Mouse (Mus musculus): ENCODE measurements around the gene 4930516K23Rik. TPM values are rescaled to one million over a fixed set of nuclear protein-coding genes. Genes with fewer than 3 reads are reported as not detected.

4930516K23Rik gene
- not detected in 2 replicates for polyA plus RNA-seq (2016; fragmentation: Nextera tagmentation; extraction: Ambion mirVana)

DNA sequence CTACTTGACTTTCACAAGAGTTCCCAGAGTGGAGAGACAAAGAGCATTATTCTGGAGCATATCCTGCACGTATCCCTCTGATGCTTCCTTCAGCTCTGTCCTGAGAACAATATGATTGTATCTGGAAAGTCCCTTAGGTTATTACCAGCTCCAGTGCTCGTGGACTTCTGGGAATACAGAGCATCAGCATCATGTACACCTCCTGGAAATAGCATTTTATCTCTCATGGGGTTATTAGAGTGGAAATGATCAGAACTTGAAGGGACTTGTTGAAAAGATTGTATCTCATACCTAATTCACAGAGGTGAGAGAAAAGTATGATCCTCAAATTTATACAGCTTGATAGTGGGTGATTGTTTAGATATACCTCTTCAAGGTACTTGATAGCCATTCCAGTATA is at the start of gene 4930516K23Rik:
TSS of gene 4930516K23Rik (minus strand) at position 101 of the 400 bp plus-strand sequence.
- Histone ChIP-seq H3K4me2 (replicated peaks) (no peak within 1 kb of the TSS), H3K9me3 (no peaks in the 10 kb centered on the region), H3K27ac (no peak within 1 kb of the TSS), H3K4me1 (no peaks in the 10 kb centered on the region), H3K9ac (no peak within 1 kb of the TSS), H3K4me3 (no peak within 1 kb of the TSS), H3K27me3 (replicated peaks) (no peaks in the 10 kb centered on the region), H3K36me3 (no peaks in the 10 kb centered on the region)
- WGBS: 58% methylated on average over 2 of the region's 2 CpGs
- no peak for ATAC-seq (ENCODE audit: low FRiP score, low read depth)

- Histone ChIP-seq H3K4me2 (replicated peaks) (no peak within 1 kb of the TSS), H3K9me3 (no peaks in the 10 kb centered on the region), H3K9ac (no peak within 1 kb of the TSS), H3K36me3 (no peaks in the 10 kb centered on the region), H3K4me3 (no peak within 1 kb of the TSS), H3K27me3 (replicated peaks) (no peaks in the 10 kb centered on the region), H3K4me1 (peaks cover 8% of the 10 kb centered on the region; the same call in 1 of the 2 replicates), H3K27ac (no peak within 1 kb of the TSS)
- peak; percentile 41 for ATAC-seq (ENCODE audit: low FRiP score, low read depth)
Measured at GRCm38 (mm10) chr7:104104757-104104972, 43.4 kb upstream of the 4930516K23Rik start, which contains the start of gene Olfr646. Gene Olfr646, plus strand, starts transcription at chr7:104104873.

DNA sequence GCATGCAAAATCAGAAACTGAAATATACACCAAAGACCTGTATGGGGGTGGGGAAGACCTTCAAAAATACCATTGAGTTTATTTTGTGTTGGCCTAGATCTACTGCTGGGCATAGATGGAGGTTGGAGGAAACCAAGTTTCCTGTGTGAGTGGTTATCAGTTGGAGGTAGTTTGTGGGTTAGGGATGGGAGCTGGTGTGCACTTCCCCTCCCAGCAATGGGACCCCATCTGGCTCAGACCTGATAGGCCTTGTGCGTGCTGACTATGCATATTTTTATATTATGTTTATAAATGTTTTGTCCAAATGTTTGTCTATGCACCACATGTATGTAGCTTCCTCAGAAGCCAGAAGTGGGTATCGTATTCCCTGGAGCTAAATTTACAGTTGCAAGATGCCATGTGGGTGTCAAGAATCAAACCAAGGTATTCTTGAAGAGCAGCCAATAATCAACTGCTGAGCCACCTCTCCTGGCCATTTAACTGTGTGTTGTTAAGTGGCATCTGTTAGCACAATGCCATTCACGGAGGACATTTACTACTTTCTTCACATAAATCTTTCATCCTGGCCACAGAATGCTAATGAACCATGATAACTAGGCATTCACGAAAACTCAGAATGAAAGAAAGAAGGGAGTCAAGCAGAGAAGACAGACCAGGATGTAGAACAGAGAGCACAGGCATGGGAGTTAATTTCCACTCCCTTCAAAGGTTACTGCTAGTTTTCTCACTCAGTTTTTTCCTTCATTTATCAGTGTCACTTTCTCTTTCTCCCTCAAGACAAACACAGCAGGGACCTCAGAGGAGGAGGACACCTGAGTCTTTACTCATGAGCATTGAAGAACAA is 42.9 kb upstream of the 4930516K23Rik start:
- peak; percentile 85 for ATAC-seq (ENCODE audit: low FRiP score, low read depth)
- Histone ChIP-seq H3K9me3 (no peaks in the 10 kb centered on the region), H3K9ac (no peak overlapping the region), H3K4me3 (no peak overlapping the region), H3K36me3 (no peaks in the 10 kb centered on the region), H3K4me1 (peaks cover 8% of the 10 kb centered on the region; the same call in 1 of the 2 replicates), H3K4me2 (replicated peaks) (no peak overlapping the region), H3K27me3 (replicated peaks) (no peaks in the 10 kb centered on the region), H3K27ac (no peak overlapping the region)
- 19% methylated on average over 4 of the region's 4 CpGs for WGBS

GRCm38 (mm10) chr7:104085365-104085764 is 24.1 kb upstream of the 4930516K23Rik start, which contains the start of gene Olfr645:
Gene Olfr645, minus strand, starts transcription at chr7:104085465.
- Histone ChIP-seq H3K4me3 (no peak within 1 kb of the TSS), H3K27ac (no peak within 1 kb of the TSS), H3K4me2 (replicated peaks) (no peak within 1 kb of the TSS), H3K4me1 (no peaks in the 10 kb centered on the region), H3K36me3 (no peaks in the 10 kb centered on the region), H3K9ac (no peak within 1 kb of the TSS), H3K9me3 (no peaks in the 10 kb centered on the region), H3K27me3 (replicated peaks) (no peaks in the 10 kb centered on the region)
- no peak for ATAC-seq (ENCODE audit: low FRiP score, low read depth)
- 87% methylated on average over 1 of the region's 1 CpGs for WGBS

DNA sequence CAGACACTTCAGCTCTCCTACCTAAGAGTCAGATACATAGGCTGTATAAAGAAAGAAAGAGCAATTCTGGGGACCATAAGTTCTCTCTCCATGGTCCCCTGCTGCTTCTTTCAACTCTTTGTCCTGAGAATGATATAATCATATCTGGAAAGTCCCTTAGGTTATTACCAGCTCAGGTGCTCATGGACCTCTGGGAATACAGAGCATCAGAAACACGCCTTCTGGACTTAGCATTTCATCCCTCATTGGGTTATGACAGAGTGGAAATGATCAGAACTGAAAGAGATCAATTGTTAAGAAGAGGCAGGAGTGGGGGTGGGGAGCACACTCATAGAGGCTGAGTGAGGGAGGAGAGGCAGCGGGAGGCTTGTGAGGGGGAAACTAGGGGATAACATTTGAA is 10.5 kb upstream of the 4930516K23Rik start, which contains the start of gene Olfr644:
TSS of gene Olfr644 (minus strand) at position 101 of the 400 bp plus-strand sequence.
- no peak within 1 kb of the TSS for H3K4me3 ChIP-seq
- H3K9ac ChIP-seq: no peak within 1 kb of the TSS
- H3K27ac ChIP-seq: no peak within 1 kb of the TSS
- no peaks in the 10 kb centered on the region for H3K27me3 ChIP-seq (replicated peaks)
- no peak within 1 kb of the TSS for H3K4me2 ChIP-seq (replicated peaks)
- H3K4me1 ChIP-seq: no peaks in the 10 kb centered on the region
- WGBS: 75% methylated on average over 2 of the region's 2 CpGs
- ATAC-seq (ENCODE audit: low FRiP score, low read depth): no peak
- H3K36me3 ChIP-seq: no peaks in the 10 kb centered on the region
- peaks cover 4% of the 10 kb centered on the region; the same call in 1 of the 2 replicates for H3K9me3 ChIP-seq

- H3K9me3 ChIP-seq: no peaks in the 10 kb centered on the region
- no peaks in the 10 kb centered on the region for H3K27me3 ChIP-seq (replicated peaks)
- no peak overlapping the region for H3K4me2 ChIP-seq (replicated peaks)
- 89% methylated on average over 1 of the region's 1 CpGs for WGBS
- H3K9ac ChIP-seq: no peak overlapping the region
- no peaks in the 10 kb centered on the region for H3K4me1 ChIP-seq
- no peaks in the 10 kb centered on the region for H3K36me3 ChIP-seq
- ATAC-seq (ENCODE audit: low FRiP score, low read depth): no peak
- H3K27ac ChIP-seq: no peak overlapping the region
- no peak overlapping the region for H3K4me3 ChIP-seq
Measured at GRCm38 (mm10) chr7:104059215-104059614, 2.0 kb downstream of the 4930516K23Rik start.

DNA sequence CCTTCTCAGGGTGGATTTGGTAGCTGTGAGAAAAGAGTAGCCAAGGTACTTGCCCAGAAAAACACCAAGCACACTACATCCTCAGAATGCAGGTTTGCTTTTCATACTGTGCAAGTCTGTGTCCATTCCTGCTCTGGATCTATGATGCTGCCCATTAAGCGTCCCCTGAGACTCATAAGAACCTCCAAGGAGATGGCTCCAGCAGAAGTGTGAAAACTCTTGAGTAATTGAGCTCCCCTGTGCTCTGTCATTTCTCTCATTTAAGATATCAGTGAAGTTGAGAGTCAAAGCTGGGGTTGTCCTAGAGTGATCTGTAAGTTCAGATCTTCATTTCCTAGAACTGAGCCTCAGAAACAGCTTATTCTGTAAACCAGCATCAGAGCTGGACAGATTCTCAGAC is 8.7 kb downstream of the 4930516K23Rik start, which contains the start of gene Olfr642:
TSS of gene Olfr642 (minus strand) at position 101 of the 400 bp plus-strand sequence.
- no peak within 1 kb of the TSS for H3K9ac ChIP-seq
- ATAC-seq (ENCODE audit: low FRiP score, low read depth): no peak
- H3K36me3 ChIP-seq: no peaks in the 10 kb centered on the region
- no peaks in the 10 kb centered on the region for H3K27me3 ChIP-seq (replicated peaks)
- H3K4me2 ChIP-seq (replicated peaks): no peak within 1 kb of the TSS
- no peak within 1 kb of the TSS for H3K27ac ChIP-seq
- no peaks in the 10 kb centered on the region for H3K9me3 ChIP-seq
- no peak within 1 kb of the TSS for H3K4me3 ChIP-seq
- H3K4me1 ChIP-seq: no peaks in the 10 kb centered on the region
- 87% methylated on average over 1 of the region's 1 CpGs for WGBS

GRCm38 (mm10) chr7:104050745-104051144 is 10.5 kb downstream of the 4930516K23Rik start:
- H3K27me3 ChIP-seq (replicated peaks): no peaks in the 10 kb centered on the region
- ATAC-seq (ENCODE audit: low FRiP score, low read depth): no peak
- H3K9ac ChIP-seq: no peak overlapping the region
- H3K36me3 ChIP-seq: no peaks in the 10 kb centered on the region
- no peak overlapping the region for H3K4me2 ChIP-seq (replicated peaks)
- H3K9me3 ChIP-seq: no peaks in the 10 kb centered on the region
- H3K27ac ChIP-seq: no peak overlapping the region
- no peak overlapping the region for H3K4me3 ChIP-seq
- 94% methylated on average over 4 of the region's 4 CpGs for WGBS
- no peaks in the 10 kb centered on the region for H3K4me1 ChIP-seq

GRCm38 (mm10) chr7:104035145-104035544 is 26.1 kb downstream of the 4930516K23Rik start, which contains the start of gene Olfr641:
Gene Olfr641, plus strand, starts transcription at chr7:104035445.
- no peak within 1 kb of the TSS for H3K9ac ChIP-seq
- no peaks in the 10 kb centered on the region for H3K4me1 ChIP-seq
- no peaks in the 10 kb centered on the region for H3K36me3 ChIP-seq
- H3K9me3 ChIP-seq: no peaks in the 10 kb centered on the region
- H3K4me2 ChIP-seq (replicated peaks): no peak within 1 kb of the TSS
- no peak within 1 kb of the TSS for H3K4me3 ChIP-seq
- H3K27me3 ChIP-seq (replicated peaks): no peaks in the 10 kb centered on the region
- ATAC-seq (ENCODE audit: low FRiP score, low read depth): no peak
- H3K27ac ChIP-seq: no peak within 1 kb of the TSS
- WGBS: 80% methylated on average over 1 of the region's 1 CpGs

GRCm38 (mm10) chr7:104026978-104027377 is 34.3 kb downstream of the 4930516K23Rik start:
- H3K9ac ChIP-seq: no peak overlapping the region
- no peak overlapping the region for H3K4me3 ChIP-seq
- H3K27me3 ChIP-seq (replicated peaks): no peaks in the 10 kb centered on the region
- ATAC-seq (ENCODE audit: low FRiP score, low read depth): no peak
- H3K27ac ChIP-seq: no peak overlapping the region
- no peak overlapping the region for H3K4me2 ChIP-seq (replicated peaks)
- H3K9me3 ChIP-seq: no peaks in the 10 kb centered on the region
- WGBS: 86% methylated on average over 3 of the region's 3 CpGs
- H3K36me3 ChIP-seq: no peaks in the 10 kb centered on the region
- H3K4me1 ChIP-seq: no peaks in the 10 kb centered on the region

- Histone ChIP-seq H3K9ac (no peak within 1 kb of the TSS), H3K27ac (no peak within 1 kb of the TSS), H3K36me3 (no peaks in the 10 kb centered on the region), H3K27me3 (replicated peaks) (no peaks in the 10 kb centered on the region), H3K4me3 (no peak within 1 kb of the TSS), H3K4me2 (replicated peaks) (no peak within 1 kb of the TSS), H3K9me3 (no peaks in the 10 kb centered on the region), H3K4me1 (no peaks in the 10 kb centered on the region)
- ATAC-seq (ENCODE audit: low FRiP score, low read depth): no peak
- WGBS: 83% methylated on average over 6 of the region's 6 CpGs
Measured at GRCm38 (mm10) chr7:104025473-104025872, 35.8 kb downstream of the 4930516K23Rik start, which contains the start of gene Olfr640. Gene Olfr640, minus strand, starts transcription at chr7:104025573.

- WGBS: 90% methylated on average over 6 of the region's 6 CpGs
- no peak overlapping the region for H3K4me3 ChIP-seq
- H3K4me2 ChIP-seq (replicated peaks): no peak overlapping the region
- no peak overlapping the region for H3K27ac ChIP-seq
- H3K27me3 ChIP-seq (replicated peaks): no peaks in the 10 kb centered on the region
- H3K9ac ChIP-seq: no peak overlapping the region
- no peaks in the 10 kb centered on the region for H3K9me3 ChIP-seq
- no peaks in the 10 kb centered on the region for H3K36me3 ChIP-seq
- ATAC-seq (ENCODE audit: low FRiP score, low read depth): no peak
- H3K4me1 ChIP-seq: no peaks in the 10 kb centered on the region
Measured at GRCm38 (mm10) chr7:104021651-104022050, 39.6 kb downstream of the 4930516K23Rik start.

DNA sequence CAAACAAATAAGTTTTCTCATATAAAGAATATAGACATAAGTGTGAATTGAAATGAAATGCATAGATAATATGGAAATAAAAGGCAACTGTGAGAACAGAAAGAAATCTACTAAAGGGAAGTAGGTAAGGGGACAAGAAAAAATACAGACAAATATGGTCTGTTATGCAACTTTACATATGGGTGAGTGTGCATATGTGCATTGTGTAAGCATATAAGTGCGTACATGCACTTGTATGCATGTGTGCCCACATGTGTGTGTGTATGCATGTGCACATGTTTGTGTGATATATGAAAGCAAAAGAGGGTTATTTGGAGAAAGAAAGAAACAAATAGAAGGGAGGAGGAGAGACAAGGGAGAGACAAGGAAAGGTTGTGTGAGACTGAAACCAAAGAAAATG is 42.3 kb downstream of the 4930516K23Rik start:
- H3K4me2 ChIP-seq (replicated peaks): no peak overlapping the region
- no peaks in the 10 kb centered on the region for H3K4me1 ChIP-seq
- WGBS: 89% methylated on average over 1 of the region's 1 CpGs
- H3K36me3 ChIP-seq: no peaks in the 10 kb centered on the region
- no peak overlapping the region for H3K27ac ChIP-seq
- ATAC-seq (ENCODE audit: low FRiP score, low read depth): no peak
- no peak overlapping the region for H3K9ac ChIP-seq
- H3K4me3 ChIP-seq: no peak overlapping the region
- no peaks in the 10 kb centered on the region for H3K9me3 ChIP-seq
- H3K27me3 ChIP-seq (replicated peaks): no peaks in the 10 kb centered on the region

All from neural tube, embryonic 12.5 days (tissue).